Comparison of ENCODE assay signal across 1 mouse cellular context in the genomic region with DNA sequence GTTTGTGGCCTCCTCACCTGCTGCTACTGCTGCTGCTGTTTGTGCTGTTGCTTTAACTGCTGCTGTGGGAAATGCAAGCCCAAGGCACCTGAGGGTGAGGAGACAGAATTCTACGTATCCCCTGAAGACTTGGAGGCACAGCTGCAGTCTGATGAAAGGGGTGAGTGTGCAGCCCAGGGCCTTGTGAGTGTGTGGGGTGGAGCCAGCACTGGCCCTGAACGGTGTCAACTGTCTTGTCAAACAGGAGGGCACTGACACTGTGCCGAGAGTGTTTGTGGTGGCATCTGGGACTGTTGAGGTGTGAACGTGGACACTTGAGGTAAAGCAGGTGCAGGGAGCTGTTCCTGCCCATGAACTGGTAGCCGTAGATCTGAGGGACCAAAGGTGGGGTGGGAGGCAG.
TF ChIP-seq lines count a peak whose summit lies in the region.

No protein-coding gene starts in this region.

TF ChIP-seq in CH12.LX, 34 proteins besides CTCF, POLR2A, EP300 and RAD21:
- TF ChIP-seq PAX5 (IDR thresholded peaks at IDR 0.05; ENCODE audit: low read length) = no peak
- no peak for TF ChIP-seq ZNF384 (IDR thresholded peaks at IDR 0.05; ENCODE audit: low read depth, low read length)
- TF ChIP-seq SIN3A (IDR thresholded peaks at IDR 0.05; ENCODE audit: low read length) = 0 out of 2 replicates have a peak, but pooled peaks have one; percentile 5
- TF ChIP-seq NELFE (IDR thresholded peaks at IDR 0.05; ENCODE audit: low read depth, low read length) = no peak
- no peak for TF ChIP-seq TBP (conservative IDR thresholded peaks at IDR 0.05; ENCODE audit: low read depth, low read length)
